Mouse (Mus musculus) mesoderm, embryonic 11.5 days (tissue): ENCODE data around the gene Arhgef40.
"Not testable (repeated sequence)": the region's sequence is repeated elsewhere in the genome, so short reads cannot be mapped to it uniquely, and the experiment has no call there.

Experiments
- DNase-seq: peaks from one replicate; pipeline ENCODE4 v3.0.0-alpha.2; 2012; ENCODE audit warnings: low read depth, low spot score

Arhgef40 gene

DNA sequence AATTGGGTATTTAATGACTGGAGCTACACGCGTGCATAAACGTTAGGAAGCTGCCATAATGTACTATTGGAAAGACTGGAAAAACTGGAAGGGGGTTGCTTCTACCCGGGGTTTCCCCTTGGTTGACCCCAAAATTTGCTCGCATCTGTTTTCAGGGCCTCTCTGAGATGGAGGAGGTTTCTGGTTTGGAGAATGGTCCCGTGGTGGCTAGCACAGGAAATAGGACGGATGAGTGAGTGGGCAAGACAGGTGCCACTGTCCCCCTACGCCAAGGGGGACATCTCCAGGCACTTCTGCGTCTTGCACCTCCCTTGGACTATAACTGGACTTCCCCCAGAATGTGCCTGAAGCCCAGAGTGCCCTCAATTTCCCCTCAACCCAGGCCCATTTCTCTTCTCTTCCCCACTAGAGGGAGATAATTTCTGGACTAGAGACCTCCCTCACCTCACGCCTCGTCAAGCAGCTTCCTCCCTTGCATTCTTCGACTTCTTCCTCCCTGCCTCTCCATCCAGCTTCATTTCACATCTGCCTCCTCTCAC, 34.6 kb downstream of the Arhgef40 start:
- no peak for DNase-seq

DNA sequence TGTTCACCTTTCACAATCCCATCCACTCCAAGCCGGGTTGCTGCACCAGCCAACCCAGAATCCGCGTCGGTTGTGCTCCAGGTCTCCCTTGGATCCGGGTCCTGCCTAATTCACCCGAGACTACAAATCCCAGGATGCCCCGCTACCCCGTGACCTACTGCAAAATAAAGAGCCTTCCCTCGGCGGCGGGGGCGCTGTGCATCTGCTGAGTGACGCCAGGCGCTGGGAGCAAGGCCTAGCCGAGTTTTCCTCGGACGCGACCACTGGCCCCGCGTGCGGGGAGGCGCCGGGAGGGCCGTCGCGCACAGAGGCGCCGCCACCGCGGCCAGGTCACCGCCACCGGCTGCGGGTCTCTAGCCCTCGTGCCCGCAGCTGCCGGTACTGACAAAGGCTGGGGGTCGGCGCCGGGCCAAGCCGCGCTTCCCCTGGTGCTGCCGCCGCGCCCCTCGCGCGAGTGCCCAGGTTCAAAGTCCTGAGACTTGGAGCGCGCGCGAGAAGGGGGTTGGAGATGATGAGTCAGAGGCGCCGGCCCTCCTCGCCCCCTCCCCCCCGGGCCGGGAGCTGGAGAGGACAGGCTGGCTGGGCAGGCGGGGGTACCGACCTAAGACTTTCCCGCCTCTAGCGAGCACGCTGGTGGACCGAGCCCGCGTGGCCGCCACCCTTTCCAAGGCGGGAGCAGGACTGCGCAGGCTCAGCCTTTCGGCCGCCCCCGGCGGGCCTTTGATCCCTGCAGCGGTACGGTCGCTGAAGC, 35.2 kb downstream of the Arhgef40 start:
- DNase-seq: peak; percentile 97

DNA sequence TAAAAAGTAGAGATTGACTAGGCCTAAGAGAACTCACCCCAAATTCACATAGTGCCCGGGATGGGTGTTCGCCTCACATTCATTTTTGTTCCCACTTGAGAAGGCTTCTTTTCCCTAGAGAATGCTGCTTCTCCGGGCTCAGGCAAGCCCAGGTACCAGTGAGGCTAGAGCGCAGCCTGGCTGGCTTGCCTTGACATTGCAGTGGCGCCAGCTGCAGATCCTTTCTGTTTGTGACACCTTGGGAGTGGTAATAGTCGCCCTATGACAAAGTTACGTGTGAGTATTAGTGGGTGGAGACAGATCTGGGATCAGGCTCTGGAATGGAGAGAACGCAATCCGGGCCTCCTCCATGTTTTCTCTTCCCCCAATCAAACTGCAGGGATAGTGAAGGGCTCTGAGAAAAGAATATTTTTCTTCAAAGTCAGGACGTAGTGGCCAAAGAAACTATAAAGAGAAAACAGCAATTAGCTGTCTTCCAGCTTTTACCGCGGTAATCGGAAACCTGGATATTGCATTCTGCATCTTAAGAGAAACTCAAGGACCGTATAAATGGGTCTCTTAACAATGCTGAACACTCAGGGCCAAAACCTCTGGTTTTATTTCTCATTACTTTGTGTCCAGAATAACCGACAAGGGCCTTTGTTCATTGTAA, 36.1 kb downstream of the Arhgef40 start, which contains the start of gene Zfp219:
Gene Zfp219, minus strand, starts transcription at position 248 of the 652 bp plus-strand sequence.
- peak; percentile 74 for DNase-seq

DNA sequence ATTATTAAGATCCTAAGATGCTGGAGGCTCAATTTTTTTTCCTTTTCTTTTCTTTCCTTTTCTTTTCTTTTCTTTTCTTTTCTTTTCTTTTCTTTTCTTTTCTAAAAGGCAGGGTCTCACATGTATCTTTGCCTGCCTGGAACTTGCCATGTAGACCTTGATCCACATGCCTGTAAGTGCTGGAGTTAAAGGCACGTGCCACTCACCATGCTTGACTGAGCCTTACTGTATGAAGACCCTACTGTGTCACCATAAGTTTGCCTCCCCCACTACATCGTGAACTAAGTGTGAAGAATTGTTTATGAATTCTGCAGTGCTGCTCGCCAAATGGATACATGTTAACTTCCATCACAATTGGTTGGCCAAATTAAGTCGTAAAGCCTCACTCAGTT, 36.6 kb downstream of the Arhgef40 start:
- no peak for DNase-seq

DNA sequence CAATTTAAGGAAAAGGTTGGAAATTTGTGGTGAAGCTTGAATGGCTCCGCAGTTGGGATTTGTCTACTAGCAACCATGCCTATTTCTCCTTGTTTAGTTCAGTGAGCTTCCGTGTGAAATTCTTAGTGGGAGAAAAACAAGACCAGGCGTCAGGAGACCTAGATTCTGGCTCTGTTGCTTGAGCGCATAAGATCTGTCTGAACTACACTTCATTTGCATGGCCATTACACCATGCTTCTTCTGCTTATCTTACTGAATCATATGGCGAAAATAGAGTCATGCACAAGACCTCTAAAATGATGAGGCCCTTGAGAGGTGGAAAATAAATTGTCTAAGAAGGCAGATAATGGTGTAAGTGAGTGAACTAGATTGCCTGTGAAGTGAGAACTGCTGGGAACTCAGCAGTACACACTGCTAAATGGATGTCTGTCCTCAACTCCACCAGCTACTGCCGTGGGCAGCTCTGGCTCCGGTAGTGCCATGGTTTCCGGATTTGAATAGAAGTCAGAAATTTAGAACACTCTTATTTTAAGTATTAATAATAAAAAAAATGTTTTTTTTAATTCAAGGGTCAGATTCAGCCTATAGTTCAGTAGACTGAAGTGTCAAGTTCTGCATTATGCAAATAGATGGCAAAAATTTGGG, 37.2 kb downstream of the Arhgef40 start:
- DNase-seq: no peak

DNA sequence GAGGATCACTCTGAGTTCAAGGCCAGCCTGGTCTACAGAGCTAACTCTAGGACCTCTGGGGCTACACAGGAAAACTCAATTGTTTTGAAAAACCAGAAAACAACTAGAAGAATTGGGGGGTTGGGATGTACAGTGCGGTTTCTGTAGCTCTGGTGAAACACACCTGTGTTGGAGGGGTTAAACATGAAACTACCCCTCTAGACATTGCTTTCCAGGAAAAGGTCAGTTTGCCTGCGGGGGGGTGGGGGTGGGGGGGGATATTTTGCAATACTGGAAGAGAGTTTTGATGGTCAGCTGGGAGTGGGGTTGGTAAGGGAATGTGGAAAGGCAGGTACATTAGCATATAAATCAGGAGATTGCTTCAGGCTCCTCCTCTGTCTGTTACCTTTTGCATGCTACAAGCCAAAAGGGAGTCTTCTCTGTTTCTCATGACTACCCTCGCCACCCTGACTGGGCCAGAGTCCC, 37.8 kb downstream of the Arhgef40 start:
- no peak for DNase-seq

DNA sequence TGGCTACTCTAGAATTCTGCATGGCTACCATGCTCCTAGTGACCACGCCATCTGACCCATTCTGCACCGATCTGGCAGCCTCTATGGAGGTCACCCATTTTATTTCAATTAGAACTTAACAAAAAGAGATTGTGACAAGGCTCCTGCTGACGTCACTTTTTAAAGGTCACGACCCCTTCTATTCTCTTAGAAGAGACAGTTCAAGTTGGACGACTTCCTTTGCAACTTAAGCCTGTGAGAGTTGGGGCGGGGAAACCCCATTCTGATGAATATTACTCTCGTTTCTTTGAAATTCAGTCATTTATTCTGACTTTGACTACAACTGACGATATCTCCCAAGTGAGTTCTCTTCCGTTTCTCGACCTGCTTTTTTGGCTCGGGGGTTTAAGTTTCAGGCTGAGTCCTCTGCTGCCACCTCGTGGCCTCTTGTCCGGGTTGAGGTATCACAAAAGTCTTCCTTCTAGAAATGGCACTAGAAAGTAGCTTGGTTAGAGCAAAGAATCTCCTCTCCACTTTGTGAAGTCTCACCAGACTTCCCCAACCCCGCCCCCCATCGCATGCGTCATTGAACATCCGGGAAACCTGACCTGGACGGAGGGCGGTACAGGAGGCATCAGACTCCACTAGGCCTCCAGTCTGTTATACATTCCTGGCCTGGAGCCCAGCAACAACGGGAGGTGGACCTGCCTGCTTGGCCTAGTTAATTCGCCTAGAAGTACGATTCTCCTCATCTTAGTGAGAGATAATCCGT, 38.4 kb downstream of the Arhgef40 start:
- peak; percentile 89 for DNase-seq

DNA sequence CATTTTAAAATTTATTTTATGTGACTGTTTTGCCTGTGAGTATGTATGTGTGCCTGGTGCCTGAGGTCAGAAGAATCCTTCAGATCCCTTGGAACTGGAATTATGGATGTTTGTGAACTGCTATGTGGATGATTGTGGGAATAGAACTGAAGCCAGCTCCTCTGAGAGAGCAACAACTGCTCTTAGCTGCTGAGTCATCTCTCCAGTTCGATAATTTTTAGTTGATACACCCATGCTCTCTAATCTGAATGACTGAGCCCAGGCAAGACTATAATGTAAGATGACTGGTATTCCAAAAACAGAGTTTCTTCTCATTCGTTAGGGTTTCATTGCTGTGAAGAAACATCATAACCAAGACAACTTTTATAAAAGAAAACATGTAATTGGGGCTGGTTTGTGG, 39.6 kb downstream of the Arhgef40 start:
- DNase-seq: no peak

DNA sequence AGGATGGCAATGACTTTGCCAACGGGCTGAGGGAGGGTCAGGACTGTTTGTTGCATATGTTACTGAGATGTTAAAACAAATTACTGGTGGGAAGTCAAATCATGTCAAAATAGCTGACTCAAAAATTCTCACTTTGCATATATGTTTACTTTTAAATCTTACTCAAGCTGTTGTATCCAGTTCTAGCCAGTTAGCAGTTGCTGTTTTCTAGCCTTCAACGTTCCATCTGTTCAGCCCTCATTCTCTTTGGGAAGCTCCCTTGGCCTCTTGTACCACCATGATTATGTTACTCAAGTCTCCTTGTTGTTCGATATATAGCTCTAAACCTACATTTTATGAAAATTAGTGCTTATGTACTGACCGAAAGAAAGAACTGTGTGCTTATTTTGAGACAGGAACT, 41.8 kb downstream of the Arhgef40 start:
- no peak for DNase-seq

DNA sequence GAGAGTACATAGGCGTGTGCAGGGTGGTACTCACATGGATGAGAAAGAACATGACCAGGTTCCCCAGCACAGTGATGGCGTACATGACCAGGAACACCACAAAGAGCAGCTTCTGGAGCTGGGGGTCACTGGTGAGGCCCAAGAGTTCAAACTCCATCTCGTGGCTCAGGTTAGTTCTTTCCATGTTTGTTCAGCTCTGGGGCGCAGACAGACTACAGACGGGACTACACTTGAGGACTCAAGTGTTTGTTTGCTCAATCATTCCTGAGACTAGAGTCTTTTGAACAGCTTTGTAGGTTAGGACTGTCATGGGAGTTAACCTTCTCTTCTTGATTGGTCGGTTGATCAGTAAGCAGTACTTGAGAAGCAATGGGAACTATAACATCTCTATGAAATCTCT, 51.4 kb downstream of the Arhgef40 start:
- DNase-seq: no peak

DNA sequence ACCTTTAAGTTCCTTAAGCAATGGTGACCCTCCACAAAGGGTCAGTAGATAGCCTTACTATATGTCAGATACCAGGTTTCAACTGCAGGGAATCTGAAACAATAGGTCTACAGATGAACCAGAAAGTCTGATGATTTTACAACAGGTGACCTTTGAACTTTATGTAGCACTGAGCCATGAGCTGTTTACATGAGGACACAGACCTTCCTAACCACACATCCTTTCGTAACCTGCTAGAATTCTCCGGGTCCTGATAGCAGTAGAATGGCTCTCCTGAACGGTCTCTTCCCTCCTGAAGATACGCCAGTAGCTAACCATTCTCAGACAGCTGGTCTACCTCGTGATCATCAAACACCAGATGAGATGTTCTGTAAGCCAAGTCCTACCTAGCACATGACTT, 54.8 kb downstream of the Arhgef40 start:
- no peak for DNase-seq

DNA sequence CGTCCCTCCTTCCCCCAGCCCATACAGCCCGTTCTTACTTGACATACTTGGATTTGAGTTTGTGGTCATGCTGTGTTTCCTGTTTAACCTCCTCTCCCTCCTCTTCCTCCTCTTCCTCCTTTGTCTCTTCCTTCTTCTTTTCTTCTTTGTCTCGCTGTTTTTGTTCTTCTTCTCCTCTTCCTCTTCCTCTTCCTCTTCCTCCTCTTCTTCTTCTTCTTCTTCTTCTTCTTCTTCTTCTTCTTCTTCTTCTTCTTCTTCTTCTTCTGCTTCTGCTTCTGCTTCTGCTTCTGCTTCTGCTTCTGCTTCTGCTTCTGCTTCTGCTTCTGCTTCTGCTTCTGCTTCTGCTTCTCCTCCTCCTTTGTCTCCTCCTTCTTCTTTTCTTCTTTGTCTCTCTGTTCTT, 57.8 kb downstream of the Arhgef40 start, which contains the start of gene Olfr221:
Gene Olfr221, minus strand, starts transcription at position 101 of the 400 bp plus-strand sequence.
- not testable (repeated sequence) for DNase-seq

DNA sequence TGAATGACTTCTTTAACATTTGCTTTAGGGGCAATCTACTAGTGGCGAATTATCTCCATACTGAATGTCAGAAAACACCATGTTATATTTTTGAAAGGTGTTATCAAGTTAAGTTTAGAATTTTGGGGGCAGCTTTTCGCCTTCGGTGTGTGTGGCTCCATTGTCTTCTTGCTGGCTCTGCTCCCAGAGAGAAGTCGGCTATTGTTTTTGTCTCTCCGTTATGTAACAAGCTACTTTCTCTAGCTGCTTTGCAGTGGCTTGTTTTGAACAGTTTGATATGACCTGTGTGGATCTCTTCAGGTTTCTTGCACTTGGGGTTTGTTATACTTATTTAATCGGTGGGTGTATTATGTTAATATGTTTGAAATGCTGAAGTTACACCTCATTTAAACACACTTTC, 58.9 kb downstream of the Arhgef40 start:
- DNase-seq: no peak

DNA sequence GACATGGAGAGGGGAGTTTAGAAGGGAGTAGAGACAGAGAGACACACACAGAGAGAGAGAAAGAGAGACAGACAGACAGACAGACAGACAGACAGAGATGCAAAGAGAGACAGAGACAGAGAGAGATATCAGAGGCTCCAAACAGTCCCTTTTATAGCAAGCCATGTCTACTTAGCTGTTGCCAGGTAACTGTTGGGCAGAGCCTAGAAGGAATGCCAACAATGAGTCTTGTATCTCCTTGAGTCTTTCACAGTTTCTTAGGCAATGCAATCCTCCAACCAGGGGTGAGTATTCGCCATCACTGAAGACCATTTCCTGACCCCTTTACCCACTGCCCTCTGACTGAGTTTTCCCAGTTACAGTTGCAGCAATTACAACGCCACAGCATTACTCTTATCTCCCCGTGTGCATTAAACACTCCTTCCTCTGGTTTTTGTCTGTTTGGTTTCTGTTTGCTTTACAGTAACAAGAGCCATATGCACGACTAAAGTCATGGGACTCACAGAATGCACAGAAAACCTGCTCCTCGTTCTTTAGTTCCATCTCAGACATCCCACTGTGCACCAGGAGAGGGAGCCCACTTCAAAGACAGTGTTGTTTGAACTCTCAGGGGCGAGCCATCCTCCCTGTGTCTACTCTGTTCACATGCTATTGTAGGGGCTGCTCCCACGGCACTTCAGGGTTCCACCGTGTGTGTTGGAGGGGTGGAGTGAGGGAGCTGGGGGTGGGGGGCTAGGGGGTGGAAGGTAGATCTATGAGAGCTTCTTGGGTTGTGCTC, 60.6 kb downstream of the Arhgef40 start:
- DNase-seq: peak; percentile 53

DNA sequence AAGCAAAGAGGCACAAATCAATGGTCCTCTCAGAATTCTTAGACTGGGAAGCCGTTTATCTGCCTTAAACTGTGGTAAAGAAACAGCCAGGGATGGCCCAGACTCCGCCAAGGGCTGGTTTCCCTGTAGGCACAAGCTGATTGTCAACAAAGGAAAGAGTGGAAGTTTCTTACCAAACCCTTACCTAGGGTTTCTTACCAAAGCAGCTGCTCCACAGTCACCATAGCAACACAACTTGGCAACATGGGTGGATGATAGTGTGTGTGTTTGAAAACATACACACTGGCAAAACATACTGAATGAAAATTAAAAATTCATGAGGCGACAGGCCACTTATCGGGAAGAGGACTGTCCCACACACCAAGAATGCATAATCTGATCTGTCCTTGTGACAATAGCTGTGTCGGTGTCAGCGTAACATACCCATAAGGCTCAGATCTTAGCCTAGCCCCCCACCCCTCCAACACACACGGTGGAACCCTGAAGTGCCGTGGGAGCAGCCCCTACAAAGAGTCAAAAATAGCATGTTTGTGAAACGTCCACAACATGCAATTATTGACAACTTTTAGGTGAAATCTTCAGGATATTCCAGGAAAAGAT, 61.5 kb downstream of the Arhgef40 start:
- no peak for DNase-seq

DNA sequence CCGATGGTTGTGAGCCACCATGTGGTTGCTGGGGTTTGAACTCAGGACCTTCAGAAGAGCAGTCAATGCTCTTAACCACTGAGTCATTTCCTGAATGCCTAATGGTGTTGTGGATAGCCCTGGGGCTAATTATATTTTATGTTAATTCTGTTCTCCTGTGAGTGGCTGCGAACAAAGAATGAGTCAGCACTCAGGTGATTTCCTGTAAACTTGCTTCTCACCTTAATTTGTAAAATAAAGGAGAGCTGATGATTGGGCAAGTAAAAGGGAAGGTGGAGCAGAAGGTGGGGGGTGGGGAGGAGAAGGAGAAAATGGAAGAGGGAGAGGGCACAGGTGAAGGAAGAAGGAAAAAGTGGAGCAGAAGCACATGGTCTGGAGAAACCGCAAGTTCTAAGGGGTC, 68.2 kb downstream of the Arhgef40 start:
- not testable (repeated sequence) for DNase-seq
